In the genomic region with DNA sequence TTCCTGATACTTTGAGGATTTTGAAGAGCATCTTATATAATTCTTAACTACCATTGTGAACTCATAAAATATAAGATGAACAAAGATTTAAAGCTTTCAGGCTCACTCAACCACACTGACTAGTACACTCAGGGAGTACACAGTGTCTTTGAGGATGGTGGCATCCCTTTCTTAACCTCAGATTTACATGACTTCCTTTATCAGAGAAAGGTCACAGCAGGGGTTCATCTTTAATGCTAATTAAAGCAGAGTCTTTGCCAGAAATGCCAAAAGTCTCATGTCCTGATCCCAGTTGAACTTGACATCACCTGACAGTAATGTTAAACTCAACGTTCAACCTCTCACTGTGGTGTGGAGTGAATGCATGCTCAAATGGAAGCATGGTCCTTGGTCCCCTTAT, we compare ENCODE assay signal across 26 mouse cellular contexts.
DNase-seq lines count a peak whose midpoint lies in the region; ATAC-seq lines count a peak whose summit lies in the region.
"Had no signal": no experiment of that assay in that cellular context is flagged by ENCODE, and none has a peak within 500 bp of the region (broad histone marks: within the 10 kb centered on the region; RNA-seq: fewer than 3 reads in every experiment).

No protein-coding gene starts in this region.

- no peaks in the 10 kb centered on the region for H3K36me3 ChIP-seq in neural tube, embryonic 15.5 days
- H3K36me3 ChIP-seq: G1E; heart, embryonic 10.5 days; heart, embryonic 13.5 days; hindbrain, embryonic 13.5 days had no signal

- no peak overlapping the region for H3K9ac ChIP-seq in neural tube, embryonic 15.5 days (replicated peaks)
- H3K9ac ChIP-seq: forebrain, postnatal 0 days; heart, embryonic 13.5 days; hindbrain, embryonic 13.5 days had no signal

- no peak overlapping the region for H3K27ac ChIP-seq in neural tube, embryonic 15.5 days (replicated peaks)
- H3K27ac ChIP-seq: gastrocnemius, adult 2 months; heart, embryonic 10.5 days; heart, embryonic 13.5 days; hindbrain, embryonic 13.5 days had no signal

- H3K4me1 ChIP-seq in neural tube, embryonic 15.5 days, result no peaks in the 10 kb centered on the region
- H3K4me1 ChIP-seq: heart, embryonic 10.5 days; heart, embryonic 13.5 days; hindbrain, embryonic 13.5 days had no signal

- 65% methylated on average over 1 of the region's 1 CpGs for WGBS in neural tube, embryonic 15.5 days

- H3K4me3 ChIP-seq in neural tube, embryonic 15.5 days (replicated peaks), result no peak overlapping the region
- H3K4me3 ChIP-seq: gastrocnemius, adult 2 months; heart, embryonic 10.5 days; heart, embryonic 13.5 days; hindbrain, embryonic 13.5 days had no signal

- peak; percentile 73 for ATAC-seq in activated CD4-positive, CD25-positive, alpha-beta regulatory T cell, adult 4 months
- ATAC-seq in erythroblast, adult 5-6 weeks (replicated peaks; ENCODE audit: low FRiP score, poor library complexity, severe bottlenecking), result no peak
- no peak for ATAC-seq in neural tube, embryonic 15.5 days (ENCODE audit: low FRiP score)
- ATAC-seq: forebrain, embryonic 14.5 days; forebrain, postnatal 0 days; hindbrain, embryonic 16.5 days; intestine, embryonic 16.5 days; Patski had no signal

- no peaks in the 10 kb centered on the region for H3K27me3 ChIP-seq in neural tube, embryonic 15.5 days (replicated peaks)
- H3K27me3 ChIP-seq: heart, embryonic 13.5 days; hindbrain, embryonic 13.5 days had no signal

- no peaks in the 10 kb centered on the region; the same call in 1 of the 2 replicates for H3K9me3 ChIP-seq in neural tube, embryonic 15.5 days (replicated peaks)
- H3K9me3 ChIP-seq: G1E; heart, embryonic 10.5 days; hindbrain, embryonic 13.5 days had no signal

- DNase-seq in CD4-positive, CD25-positive, alpha-beta regulatory T cell, adult 2 months (ENCODE audit: low read depth, low spot score), result peak; percentile 26
- peak; percentile 32 for DNase-seq in ES-CJ7 (ENCODE audit: low read depth, low spot score)
- DNase-seq in ovary, postnatal 10 days (ENCODE audit: low spot score), result no peak
- DNase-seq: adrenal gland, postnatal 10 days; adrenal gland, postnatal 36 days; B cell, adult 2 months; cerebellum, adult 18-20 months; cerebellum, adult 9-10 months; cerebellum, postnatal 14 days; forebrain, postnatal 0 days; gastrocnemius, adult 2 months; gastrocnemius, postnatal 14 days; heart, adult 18-20 months; heart, postnatal 14 days; kidney, adult 18-20 months had no signal

- no peak overlapping the region for H3K4me2 ChIP-seq in neural tube, embryonic 15.5 days
- H3K4me2 ChIP-seq: heart, embryonic 13.5 days; hindbrain, embryonic 13.5 days had no signal
